Mouse (Mus musculus) kidney, adult 2 months (tissue): ENCODE results near the gene Slc9a3r1. TPM values are rescaled to one million over a fixed set of nuclear protein-coding genes. Genes with fewer than 3 reads are reported as not detected.

ENCODE experiments used
- DNase-seq: peaks from one replicate; pipeline ENCODE4 v3.0.0; 2021
- H3K27ac ChIP-seq: fragments of 200-500 bp; 2 replicates; pipeline ENCODE4 v1.5.1; 2012; ENCODE audit warnings: low read depth, low read length, control low read depth, inconsistent platforms; ENCODE audit not compliant: insufficient read depth
- H3K27me3 ChIP-seq: fragments of 200-500 bp; replicated peaks from 2 replicates; pipeline ENCODE4 v1.6.1; 2012; ENCODE audit warnings: mild to moderate bottlenecking, moderate library complexity, low read length, inconsistent platforms; ENCODE audit not compliant: control insufficient read depth, insufficient read depth
- H3K36me3 ChIP-seq: fragments of 200-500 bp; 2 replicates; pipeline ENCODE4 v1.6.1; 2012; ENCODE audit warnings: mild to moderate bottlenecking, moderate library complexity, low read length, inconsistent platforms; ENCODE audit not compliant: control insufficient read depth, insufficient read depth
- H3K4me1 ChIP-seq: fragments of 200-500 bp; 2 replicates; pipeline ENCODE4 v1.6.1; 2011; ENCODE audit warnings: low read length; ENCODE audit not compliant: control insufficient read depth, insufficient read depth
- H3K4me3 ChIP-seq: fragments of 200-500 bp; 2 replicates; pipeline ENCODE4 v1.5.1; 2011; ENCODE audit warnings: mild to moderate bottlenecking, low read depth, low read length, control low read depth; ENCODE audit not compliant: insufficient read depth
- CTCF ChIP-seq: fragments of 200-500 bp; conservative IDR thresholded peaks from 2 replicates; pipeline ENCODE4 v1.5.1; 2011; ENCODE audit warnings: low read depth, mild to moderate bottlenecking, control low read depth, low read length, moderate library complexity, mixed read lengths; ENCODE audit not compliant: insufficient read depth, insufficient read length
- POLR2A ChIP-seq: fragments of 200-500 bp; IDR thresholded peaks from one replicate; pipeline ENCODE4 v1.6.1; 2011; ENCODE audit warnings: low read depth, low read length, control low read depth
- WGBS: fragments of 180-500 bp; shearing (Covaris S2); methylation state at CpG from one replicate; pipeline ENCODE4 v1.1.7; 2018; 5-methylcytosine and 5-hydroxymethylcytosine counted together
- polyA plus RNA-seq: library from polyadenylated mRNA; depleted of rRNA; stranded (reverse); fragments of >200 nt; gene quantifications from 2 replicates; pipeline ENCODE4 v1.2.3, GENCODE M21; 2012

Slc9a3r1 gene
- polyA plus RNA-seq, 1 experiment, result 239 TPM

DNA sequence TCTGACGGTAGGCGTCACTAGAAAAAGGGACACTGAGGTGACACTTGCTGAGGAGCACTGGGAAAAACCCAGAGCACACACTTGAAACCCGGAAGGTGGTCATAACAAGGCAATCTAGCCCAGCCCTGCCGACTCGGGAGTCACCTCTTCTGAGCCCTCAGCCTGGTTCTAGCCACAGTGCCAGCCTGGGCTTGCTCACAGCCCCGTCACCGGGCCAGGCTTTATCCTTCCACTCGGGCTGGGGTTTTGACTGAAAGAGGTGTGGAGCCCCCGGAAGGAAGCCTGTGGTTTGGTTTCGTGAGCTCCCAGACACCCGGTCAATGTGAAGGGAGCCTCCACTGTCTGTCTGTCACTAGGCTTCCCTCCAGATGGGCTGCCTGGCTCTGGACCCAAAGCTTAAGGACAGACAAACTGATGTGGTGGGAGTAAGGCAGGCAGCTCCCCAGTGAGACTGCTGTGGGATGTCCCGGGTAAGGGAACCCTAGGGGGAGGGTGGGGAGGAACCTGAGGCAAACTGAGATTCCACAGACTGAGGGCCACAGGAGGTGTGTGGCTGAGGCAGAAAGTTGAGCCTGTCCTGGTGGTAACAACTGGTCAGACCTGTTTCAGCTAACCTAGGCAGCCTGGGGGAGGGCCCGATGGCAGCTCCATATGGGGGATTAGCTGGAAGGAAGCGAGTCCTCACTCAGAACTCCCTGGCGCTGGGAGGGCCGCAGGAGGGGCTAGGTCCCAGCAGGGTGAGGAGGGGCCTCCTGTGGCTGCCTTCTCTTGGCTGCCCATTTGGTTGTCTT lies 10.6 kb downstream of the Slc9a3r1 start:
- H3K4me1 ChIP-seq, result peaks cover 66% of the 10 kb centered on the region
- peak overlapping the region; percentile 5; the same call in 1 of the 2 replicates for H3K27ac ChIP-seq
- 24% methylated on average over 16 of the region's 16 CpGs for WGBS
- no peaks in the 10 kb centered on the region for H3K27me3 ChIP-seq
- H3K4me3 ChIP-seq, result no peak overlapping the region
- no peaks in the 10 kb centered on the region for H3K36me3 ChIP-seq
- DNase-seq, result no peak
- no peak for TF ChIP-seq CTCF
- no peak for TF ChIP-seq POLR2A

DNA sequence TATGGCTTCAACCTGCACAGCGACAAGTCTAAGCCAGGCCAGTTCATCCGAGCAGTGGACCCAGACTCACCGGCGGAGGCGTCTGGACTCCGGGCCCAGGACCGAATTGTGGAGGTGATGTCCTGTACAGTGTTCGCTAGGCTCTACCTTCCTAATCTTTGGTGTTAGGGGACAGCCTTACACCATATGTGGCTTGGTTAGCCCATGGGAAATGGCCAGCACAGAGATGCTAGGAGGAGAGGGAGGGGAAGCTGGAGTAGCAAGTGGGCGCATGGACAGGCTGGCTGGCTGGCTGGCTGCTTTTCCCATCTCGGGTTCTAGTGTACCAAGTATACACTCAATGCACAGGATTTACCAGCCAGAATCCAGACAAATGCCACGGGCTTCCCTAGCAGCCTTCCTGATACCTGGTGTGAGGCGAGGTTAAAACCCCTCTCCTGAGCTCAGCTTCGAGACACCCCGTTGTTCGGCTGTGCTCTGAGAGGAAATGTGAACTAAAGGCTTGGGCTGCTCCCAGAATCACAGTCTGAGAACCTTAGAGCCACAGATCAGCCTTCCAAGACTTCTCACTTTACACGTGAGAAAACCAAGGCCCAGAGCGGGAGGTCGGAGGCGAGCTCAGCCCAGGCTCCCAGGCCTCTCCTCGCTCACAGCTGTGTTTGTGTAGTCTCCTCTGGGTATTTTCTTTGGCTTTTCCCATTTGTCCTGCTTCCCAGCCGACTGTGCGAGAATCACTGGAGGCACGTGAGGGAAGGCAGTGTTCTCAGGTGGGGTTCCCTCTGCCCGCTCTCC lies 13.5 kb downstream of the Slc9a3r1 start:
- H3K4me3 ChIP-seq, result no peak overlapping the region
- no peaks in the 10 kb centered on the region for H3K27me3 ChIP-seq
- no peak for DNase-seq
- H3K36me3 ChIP-seq, result no peaks in the 10 kb centered on the region; the same call in 1 of the 2 replicates
- no peak for TF ChIP-seq CTCF
- no peak for TF ChIP-seq POLR2A
- WGBS, result 58% methylated on average over 24 of the region's 24 CpGs
- peaks cover 51% of the 10 kb centered on the region for H3K4me1 ChIP-seq
- peak overlapping the region; percentile 10; the same call in 1 of the 2 replicates for H3K27ac ChIP-seq

DNA sequence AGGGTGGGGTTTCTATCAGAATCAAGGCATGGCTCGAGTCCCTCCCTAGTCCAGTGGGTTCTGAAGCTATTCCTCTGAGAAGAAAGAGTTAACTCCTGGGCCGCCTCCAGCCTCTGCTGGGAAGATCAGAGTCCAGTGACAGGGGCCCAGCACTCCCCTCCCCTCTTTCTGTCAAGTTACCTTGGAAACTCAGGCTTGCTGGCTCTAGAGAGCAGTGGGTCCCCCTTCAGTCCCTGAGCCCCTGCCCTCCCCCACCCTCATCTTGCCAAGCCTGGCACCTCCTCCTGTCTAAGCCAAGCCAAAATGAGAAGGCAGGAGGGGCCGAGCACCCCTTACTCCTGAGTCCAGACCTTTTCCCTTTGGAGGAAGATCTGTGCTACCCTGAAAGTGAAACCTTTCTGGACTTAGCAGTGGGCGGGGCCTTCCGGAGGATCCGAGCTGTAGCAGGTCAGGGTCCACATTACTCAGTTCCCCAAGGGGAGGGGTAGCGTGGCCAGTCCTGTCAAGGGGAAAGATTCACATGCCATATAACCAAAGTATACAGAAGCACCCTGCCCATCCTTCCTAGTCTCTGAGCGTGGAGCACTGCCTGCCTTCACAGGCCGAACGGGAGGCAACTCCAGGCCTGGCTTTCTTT lies 14.5 kb downstream of the Slc9a3r1 start:
- peak; percentile 91 for DNase-seq
- peaks cover 50% of the 10 kb centered on the region for H3K4me1 ChIP-seq
- H3K27me3 ChIP-seq, result no peaks in the 10 kb centered on the region
- no peak overlapping the region for H3K4me3 ChIP-seq
- H3K36me3 ChIP-seq, result no peaks in the 10 kb centered on the region; the same call in 1 of the 2 replicates
- TF ChIP-seq CTCF, result no peak
- no peak for TF ChIP-seq POLR2A
- WGBS, result 36% methylated on average over 10 of the region's 10 CpGs
- H3K27ac ChIP-seq, result peak overlapping the region; percentile 24

DNA sequence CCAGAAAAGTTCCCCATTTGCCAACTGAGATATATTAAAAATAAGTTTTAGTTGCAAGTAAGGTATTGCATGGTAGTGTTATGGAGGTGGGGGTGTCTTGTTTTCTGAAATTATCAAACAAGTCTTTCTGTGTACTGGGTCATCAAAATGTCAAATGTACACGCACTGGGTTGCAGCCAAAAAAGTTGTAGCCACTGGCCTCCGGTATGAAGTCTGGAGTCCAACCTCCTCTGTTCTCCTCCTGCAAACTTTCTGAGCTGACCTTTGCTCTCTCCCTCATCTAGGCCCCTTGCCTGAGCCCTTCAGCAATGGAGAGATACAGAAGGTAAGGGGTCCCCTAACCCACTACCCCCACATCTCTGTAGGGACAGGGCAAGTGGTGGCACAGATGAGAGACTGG lies 15.6 kb downstream of the Slc9a3r1 start:
- H3K36me3 ChIP-seq, result no peaks in the 10 kb centered on the region; the same call in 1 of the 2 replicates
- peaks cover 43% of the 10 kb centered on the region for H3K4me1 ChIP-seq
- DNase-seq, result peak; percentile 88
- no peak for TF ChIP-seq POLR2A
- no peak for TF ChIP-seq CTCF
- H3K27ac ChIP-seq, result peak overlapping the region; percentile 63
- WGBS, result 50% methylated on average over 2 of the region's 2 CpGs
- no peak overlapping the region for H3K4me3 ChIP-seq
- no peaks in the 10 kb centered on the region for H3K27me3 ChIP-seq

DNA sequence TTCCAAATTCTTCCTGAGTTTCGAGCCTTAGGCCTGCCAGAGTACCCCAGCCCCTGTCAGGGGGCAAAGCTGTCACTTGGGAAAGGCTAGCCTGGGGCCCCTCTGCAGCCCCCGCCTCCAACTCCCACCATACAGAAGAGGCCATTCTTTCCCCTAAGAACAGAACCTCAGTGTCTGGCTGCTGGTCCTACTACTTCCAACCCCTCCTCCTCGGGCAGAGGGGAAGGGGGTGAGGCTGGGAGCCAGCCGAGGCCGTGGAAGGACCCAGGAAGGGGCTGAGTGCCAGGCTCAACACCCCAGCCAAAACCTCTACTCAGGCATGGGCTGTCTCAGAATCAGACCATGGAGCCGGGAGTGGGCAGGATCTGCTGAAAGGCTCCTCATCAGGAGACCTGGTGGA lies 16.1 kb downstream of the Slc9a3r1 start:
- Histone ChIP-seq H3K4me3 (no peak overlapping the region), H3K4me1 (peaks cover 42% of the 10 kb centered on the region), H3K36me3 (no peaks in the 10 kb centered on the region; the same call in 1 of the 2 replicates), H3K27me3 (no peaks in the 10 kb centered on the region), H3K27ac (peak overlapping the region; percentile 63)
- no peak for TF ChIP-seq POLR2A
- no peak for TF ChIP-seq CTCF
- DNase-seq, result no peak
- WGBS, result 51% methylated on average over 6 of the region's 6 CpGs

DNA sequence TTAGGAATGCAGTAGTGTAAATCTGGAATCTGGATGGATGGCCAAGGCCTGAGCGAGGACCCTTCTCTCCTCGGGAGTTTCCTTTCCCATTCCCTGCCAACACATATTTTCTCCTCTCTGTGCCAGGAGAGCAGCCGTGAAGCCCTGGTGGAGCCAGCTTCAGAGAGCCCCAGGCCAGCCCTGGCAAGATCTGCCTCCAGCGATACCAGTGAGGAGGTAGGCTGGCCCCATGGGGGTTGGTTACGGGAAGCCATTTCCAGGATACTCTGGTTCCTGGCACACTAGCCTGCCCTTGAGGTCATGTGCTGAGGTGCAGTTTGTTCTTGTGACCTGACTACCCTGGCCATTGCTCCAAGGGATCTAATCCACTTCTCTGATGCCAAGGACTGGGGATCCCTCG lies 16.7 kb downstream of the Slc9a3r1 start:
- no peaks in the 10 kb centered on the region; the same call in 1 of the 2 replicates for H3K36me3 ChIP-seq
- 28% methylated on average over 6 of the region's 6 CpGs for WGBS
- H3K27me3 ChIP-seq, result no peaks in the 10 kb centered on the region
- peaks cover 35% of the 10 kb centered on the region for H3K4me1 ChIP-seq
- DNase-seq, result peak; percentile 91
- H3K27ac ChIP-seq, result peak overlapping the region; percentile 63; the same call in 1 of the 2 replicates
- H3K4me3 ChIP-seq, result no peak overlapping the region
- TF ChIP-seq POLR2A, result no peak
- no peak for TF ChIP-seq CTCF
